Mouse (Mus musculus): ENCODE measurements around the gene Psma6. TPM values are rescaled to one million over a fixed set of nuclear protein-coding genes. Genes with fewer than 3 reads are reported as not detected.

The Psma6 gene
- total and polyA plus RNA-seq, 3 experiments: 255 to 309 TPM; not detected in 1

GRCm38 (mm10) chr12:55445583-55445982 is 61.6 kb downstream of the Psma6 start:
- Histone ChIP-seq H3K27ac (ENCODE audit: control insufficient read depth, low read depth, low read length) (no peak overlapping the region), H3K27me3 (ENCODE audit: control insufficient read depth in 1 of 2, insufficient read depth in 2 of 2, low read length in 2 of 2) (no peaks in the 10 kb centered on the region), H3K4me1 (ENCODE audit: control insufficient read depth in 1 of 2, insufficient read depth in 2 of 2, low read length in 2 of 2) (peaks cover 0 to 5% of the 10 kb centered on the region in 2 experiments; a peak in 1 of 4 replicates), H3K9ac (ENCODE audit: control insufficient read depth, low read depth, low read length, poor library complexity, severe bottlenecking) (no peak overlapping the region), H3K9me3 (replicated peaks; ENCODE audit: insufficient read depth, low read length) (no peaks in the 10 kb centered on the region), H3K4me3 (ENCODE audit: control insufficient read depth in 1 of 2, insufficient read depth in 1 of 2, low read depth in 2 of 2, low read length in 2 of 2) (no peak overlapping the region), H3K36me3 (ENCODE audit: control insufficient read depth in 1 of 2, insufficient read depth in 2 of 2, low read length in 2 of 2) (no peaks in the 10 kb centered on the region; a peak in 1 of 4 replicates), H3K79me2 (ENCODE audit: control insufficient read depth, insufficient read depth, low read length, poor library complexity) (no peaks in the 10 kb centered on the region)
- no peak for DNase-seq (ENCODE audit: low read depth, low spot score)
- TF ChIP-seq ETS1 (IDR thresholded peaks at IDR 0.05; ENCODE audit: low read depth, low read length): no peak
- TF ChIP-seq TBP (IDR thresholded peaks at IDR 0.05; ENCODE audit: low read depth, low read length): no peak
- no peak for TF ChIP-seq TAL1 (IDR thresholded peaks at IDR 0.05; ENCODE audit: low read length)
- no peak for TF ChIP-seq POLR2AphosphoS2 (IDR thresholded peaks at IDR 0.05; ENCODE audit: low read length)
- no peak for TF ChIP-seq ZMIZ1 (IDR thresholded peaks at IDR 0.05; ENCODE audit: low read depth, low read length)
- TF ChIP-seq ZC3H11A (IDR thresholded peaks at IDR 0.05; ENCODE audit: low read depth, low read length): no peak
- TF ChIP-seq NRF1 (IDR thresholded peaks at IDR 0.05; ENCODE audit: insufficient read depth, low read depth, low read length, poor library complexity, severe bottlenecking): no peak

GRCm38 (mm10) chr12:55446366-55446745 is 62.3 kb downstream of the Psma6 start:
- Histone ChIP-seq H3K27ac (ENCODE audit: control insufficient read depth, low read depth, low read length) (no peak overlapping the region), H3K4me1 (ENCODE audit: control insufficient read depth in 1 of 2, insufficient read depth in 2 of 2, low read length in 2 of 2) (peaks cover 0 to 5% of the 10 kb centered on the region in 2 experiments; a peak in 1 of 4 replicates), H3K36me3 (ENCODE audit: control insufficient read depth in 1 of 2, insufficient read depth in 2 of 2, low read length in 2 of 2) (no peaks in the 10 kb centered on the region; a peak in 1 of 4 replicates), H3K9me3 (replicated peaks; ENCODE audit: insufficient read depth, low read length) (no peaks in the 10 kb centered on the region), H3K4me3 (ENCODE audit: control insufficient read depth in 1 of 2, insufficient read depth in 1 of 2, low read depth in 2 of 2, low read length in 2 of 2) (no peak overlapping the region), H3K27me3 (ENCODE audit: control insufficient read depth in 1 of 2, insufficient read depth in 2 of 2, low read length in 2 of 2) (no peaks in the 10 kb centered on the region; a peak in 1 of 4 replicates), H3K9ac (ENCODE audit: control insufficient read depth, low read depth, low read length, poor library complexity, severe bottlenecking) (no peak overlapping the region; the same call in 1 of the 2 replicates), H3K79me2 (ENCODE audit: control insufficient read depth, insufficient read depth, low read length, poor library complexity) (no peaks in the 10 kb centered on the region)
- DNase-seq (ENCODE audit: low read depth, low spot score): no peak
- TF ChIP-seq USF2 (IDR thresholded peaks at IDR 0.05; ENCODE audit: borderline replicate concordance in 1 of 2, insufficient read depth in 1 of 2, low read depth in 1 of 2, low read length in 2 of 2) (no peak), ZMIZ1 (IDR thresholded peaks at IDR 0.05; ENCODE audit: low read depth, low read length) (no peak)

- no peaks in the 10 kb centered on the region; a peak in 1 of 4 replicates for H3K36me3 ChIP-seq (ENCODE audit: control insufficient read depth in 1 of 2, insufficient read depth in 2 of 2, low read length in 2 of 2)
- no peak overlapping the region for H3K27ac ChIP-seq (ENCODE audit: control insufficient read depth, low read depth, low read length)
- TF ChIP-seq ELF1 (IDR thresholded peaks at IDR 0.05; ENCODE audit: low read depth, low read length): no peak
- no peak for TF ChIP-seq HCFC1 (IDR thresholded peaks at IDR 0.05; ENCODE audit: low read depth, low read length)
- TF ChIP-seq MAFK (IDR thresholded peaks at IDR 0.05; ENCODE audit: borderline replicate concordance, low read depth, low read length): no peak
- no peak for TF ChIP-seq ZNF384 (IDR thresholded peaks at IDR 0.05; ENCODE audit: low read depth, low read length)
- no peak for TF ChIP-seq MEF2A (IDR thresholded peaks at IDR 0.05; ENCODE audit: extremely low read depth, insufficient replicate concordance, low read depth, low read length, poor library complexity, severe bottlenecking)
- TF ChIP-seq TCF12 (IDR thresholded peaks at IDR 0.05; ENCODE audit: low read depth, low read length): no peak
- TF ChIP-seq MXI1 (IDR thresholded peaks at IDR 0.05; ENCODE audit: low read depth, low read length): no peak
- TF ChIP-seq TBP (IDR thresholded peaks at IDR 0.05; ENCODE audit: low read depth, low read length): no peak
- TF ChIP-seq UBTF (IDR thresholded peaks at IDR 0.05; ENCODE audit: borderline replicate concordance, insufficient read depth, low read depth, low read length): no peak
- no peak for TF ChIP-seq MYB (IDR thresholded peaks at IDR 0.05; ENCODE audit: low read depth, low read length)
- no peak for TF ChIP-seq POLR2AphosphoS5 (IDR thresholded peaks at IDR 0.05; ENCODE audit: borderline replicate concordance, low read depth, low read length)
- TF ChIP-seq GABPA (IDR thresholded peaks at IDR 0.05; ENCODE audit: low read depth, low read length): no peak
- TF ChIP-seq CTCF (IDR thresholded peaks at IDR 0.05 in 2 of 3, conservative IDR thresholded peaks at IDR 0.05 in 1 of 3; ENCODE audit: control insufficient read depth in 1 of 3, insufficient read depth in 1 of 3, low read depth in 2 of 3, low read length in 3 of 3, poor library complexity in 1 of 3, severe bottlenecking in 1 of 3): no peak
- no peaks in the 10 kb centered on the region for H3K79me2 ChIP-seq (ENCODE audit: control insufficient read depth, insufficient read depth, low read length, poor library complexity)
- H3K4me1 ChIP-seq (ENCODE audit: control insufficient read depth in 1 of 2, insufficient read depth in 2 of 2, low read length in 2 of 2): peaks cover 0 to 5% of the 10 kb centered on the region in 2 experiments; a peak in 1 of 4 replicates
- no peaks in the 10 kb centered on the region for H3K9me3 ChIP-seq (replicated peaks; ENCODE audit: insufficient read depth, low read length)
- H3K4me3 ChIP-seq (ENCODE audit: control insufficient read depth in 1 of 2, insufficient read depth in 1 of 2, low read depth in 2 of 2, low read length in 2 of 2): no peak overlapping the region
- H3K9ac ChIP-seq (ENCODE audit: control insufficient read depth, low read depth, low read length, poor library complexity, severe bottlenecking): no peak overlapping the region; the same call in 1 of the 2 replicates
- no peak for DNase-seq (ENCODE audit: low read depth, low spot score)
- no peaks in the 10 kb centered on the region; a peak in 1 of 4 replicates for H3K27me3 ChIP-seq (ENCODE audit: control insufficient read depth in 1 of 2, insufficient read depth in 2 of 2, low read length in 2 of 2)
Measured at GRCm38 (mm10) chr12:55446746-55447395, 62.8 kb downstream of the Psma6 start.

All from MEL (cell line).